Mouse (Mus musculus): ENCODE results near the gene Lrrc49.

DNA sequence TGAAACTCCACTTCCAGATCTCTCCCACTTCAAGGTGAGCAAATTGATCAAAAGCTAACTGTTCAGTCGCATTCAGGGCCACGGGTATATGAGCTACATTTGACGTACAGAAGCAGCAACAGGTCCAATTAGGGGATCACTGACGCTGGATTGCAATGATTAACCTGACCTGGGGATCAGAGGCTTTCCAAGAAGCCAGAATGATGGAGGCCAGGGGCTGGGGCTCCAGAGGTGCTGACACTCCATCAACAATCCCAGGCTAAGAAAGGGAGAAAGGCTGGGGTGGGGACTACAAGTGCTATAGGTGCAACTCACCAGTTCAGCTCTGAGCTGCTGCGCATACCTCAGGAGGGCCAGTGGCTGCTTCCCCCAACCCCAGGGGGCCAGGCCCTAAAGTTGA is 166.8 kb downstream of the Lrrc49 start:
- no peak for TF ChIP-seq CTCF (IDR thresholded peaks at IDR 0.05; ENCODE audit: extremely low read depth, insufficient read depth, low read length)
- TF ChIP-seq POLR2A (IDR thresholded peaks at IDR 0.05; ENCODE audit: extremely low read depth, insufficient read depth, low read length), result no peak
